Mouse (Mus musculus): ENCODE measurements around the gene Tekt2.

GRCm38 (mm10) chr4:126330295-126330694, 4.8 kb upstream of the Tekt2 start:
- TF ChIP-seq CTCF (IDR thresholded peaks at IDR 0.05; ENCODE audit: insufficient read depth, low read length), result no peak
- no peak for TF ChIP-seq POLR2A (IDR thresholded peaks at IDR 0.05; ENCODE audit: borderline replicate concordance, extremely low read depth, low read depth, low read length)
